26 mouse cellular contexts compared by ENCODE assay signal in the genomic region with DNA sequence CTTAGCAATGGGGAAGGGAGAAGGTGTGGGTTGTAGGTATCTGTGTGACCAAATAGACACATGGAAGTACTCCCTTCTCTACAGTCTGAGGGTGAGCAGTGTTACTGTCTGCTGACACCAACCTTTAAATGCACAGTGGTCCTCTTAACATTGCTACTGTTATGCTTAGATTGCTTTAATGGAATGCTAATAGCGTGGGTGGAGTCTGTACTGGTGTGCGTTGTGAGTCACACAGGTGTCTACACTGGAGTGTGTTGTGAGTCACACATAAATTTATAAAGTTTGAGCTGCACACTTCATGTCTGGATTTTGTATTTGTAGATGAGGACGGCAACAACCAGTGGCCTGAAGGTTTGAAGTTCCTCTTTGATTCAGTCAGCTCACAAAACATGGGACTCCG. TPM values are rescaled to one million over a fixed set of nuclear protein-coding genes. Genes with fewer than 3 reads are reported as not detected.
DNase-seq lines count a peak whose midpoint lies in the region; ATAC-seq and TF ChIP-seq lines count a peak whose summit lies in the region.
"Had no signal": no experiment of that assay in that cellular context is flagged by ENCODE, and none has a peak within 500 bp of the region (broad histone marks: within the 10 kb centered on the region; RNA-seq: fewer than 3 reads in every experiment).

No protein-coding gene starts in this region.

- no peaks in the 10 kb centered on the region for H3K4me1 ChIP-seq in lung, postnatal 0 days (ENCODE audit: insufficient read depth, low read depth, low read length)
- no peaks in the 10 kb centered on the region for H3K4me1 ChIP-seq in stomach, postnatal 0 days (replicated peaks; ENCODE audit: control insufficient read depth, insufficient read depth)
- H3K4me1 ChIP-seq: embryonic facial prominence, embryonic 13.5 days; embryonic facial prominence, embryonic 15.5 days; forebrain, embryonic 10.5 days; forebrain, embryonic 13.5 days had no signal

- no peaks in the 10 kb centered on the region for H3K27me3 ChIP-seq in lung, postnatal 0 days (replicated peaks; ENCODE audit: insufficient read depth, low read length)
- no peaks in the 10 kb centered on the region for H3K27me3 ChIP-seq in stomach, postnatal 0 days (ENCODE audit: control insufficient read depth, insufficient read depth, low read length)
- H3K27me3 ChIP-seq: CH12.LX; embryonic facial prominence, embryonic 13.5 days; embryonic facial prominence, embryonic 15.5 days; forebrain, embryonic 13.5 days; Patski had no signal

- 0 out of 2 replicates have a peak, but pooled peaks have one; percentile 22 for TF ChIP-seq EP300 in lung, postnatal 0 days (IDR thresholded peaks at IDR 0.05)
- TF ChIP-seq EP300 in stomach, postnatal 0 days (optimal IDR thresholded peaks at IDR 0.05): no peak

- H3K4me2 ChIP-seq in lung, postnatal 0 days (replicated peaks; ENCODE audit: low read depth, low read length): no peak overlapping the region
- no peak overlapping the region for H3K4me2 ChIP-seq in stomach, postnatal 0 days (replicated peaks; ENCODE audit: low read depth)
- H3K4me2 ChIP-seq: embryonic facial prominence, embryonic 13.5 days; embryonic facial prominence, embryonic 15.5 days; forebrain, embryonic 13.5 days had no signal

- ATAC-seq in lung, postnatal 0 days: peak; percentile 75
- ATAC-seq in stomach, postnatal 0 days (ENCODE audit: low FRiP score, low TSS enrichment): 0 out of 2 replicates have a peak, but pooled peaks have one; percentile 29
- no peak for ATAC-seq in cerebellum, adult (ENCODE audit: insufficient number of reproducible peaks, low FRiP score, low TSS enrichment)
- ATAC-seq: activated CD4-positive, CD25-positive, alpha-beta regulatory T cell, adult 4 months; CD4-positive, CD25-positive, alpha-beta regulatory T cell, adult 4 months; forebrain, embryonic 13.5 days; forebrain, embryonic 16.5 days; Patski had no signal

- H3K9me3 ChIP-seq in lung, postnatal 0 days (ENCODE audit: low read length): no peaks in the 10 kb centered on the region
- no peaks in the 10 kb centered on the region for H3K9me3 ChIP-seq in stomach, postnatal 0 days (ENCODE audit: control insufficient read depth, low read length)
- H3K9me3 ChIP-seq: embryonic facial prominence, embryonic 13.5 days; embryonic facial prominence, embryonic 15.5 days; forebrain, embryonic 10.5 days; forebrain, embryonic 13.5 days had no signal

- no peak for TF ChIP-seq CTCF in lung, postnatal 0 days (IDR thresholded peaks at IDR 0.05)
- TF ChIP-seq CTCF in stomach, postnatal 0 days (IDR thresholded peaks at IDR 0.05; ENCODE audit: low read depth): no peak

- no peak overlapping the region for H3K27ac ChIP-seq in lung, postnatal 0 days (ENCODE audit: low read length)
- H3K27ac ChIP-seq in stomach, postnatal 0 days (replicated peaks): no peak overlapping the region
- H3K27ac ChIP-seq: embryonic facial prominence, embryonic 13.5 days; embryonic facial prominence, embryonic 15.5 days; forebrain, embryonic 10.5 days; forebrain, embryonic 13.5 days had no signal

- no peak for DNase-seq in lung, postnatal 0 days (ENCODE audit: low spot score)
- DNase-seq in lung, postnatal 10 days: no peak
- peak; percentile 34 for DNase-seq in R1 (ENCODE audit: low read depth, low spot score)
- DNase-seq in stomach, postnatal 0 days (ENCODE audit: low spot score): no peak
- no peak for DNase-seq in left cerebral cortex, adult 11 months (ENCODE audit: low spot score)
- DNase-seq: adrenal gland, adult 8-10 months; adrenal gland, postnatal 14 days; adrenal gland, postnatal 36 days; cerebellum, adult 11 months; cerebellum, adult 18-20 months; cerebellum, adult 8-10 months; cerebellum, adult 9-11 months; cerebellum, postnatal 14 days; cerebellum, postnatal 36 days; embryo, embryonic 11 days had no signal

- 79% methylated on average over 4 of the region's 4 CpGs for WGBS in lung, postnatal 0 days
- 73% methylated on average over 4 of the region's 4 CpGs for WGBS in stomach, postnatal 0 days

- H3K4me3 ChIP-seq in lung, postnatal 0 days (ENCODE audit: low read depth, low read length): no peak overlapping the region
- no peak overlapping the region for H3K4me3 ChIP-seq in stomach, postnatal 0 days (ENCODE audit: low read depth, low read length)
- H3K4me3 ChIP-seq: embryonic facial prominence, embryonic 13.5 days; embryonic facial prominence, embryonic 15.5 days; erythroblast, embryonic 14.5 days; forebrain, embryonic 10.5 days; forebrain, embryonic 13.5 days had no signal

- H3K9ac ChIP-seq in lung, postnatal 0 days (replicated peaks; ENCODE audit: low read depth): no peak overlapping the region
- H3K9ac ChIP-seq in stomach, postnatal 0 days (ENCODE audit: low read length): no peak overlapping the region
- H3K9ac ChIP-seq: embryonic facial prominence, embryonic 13.5 days; embryonic facial prominence, embryonic 15.5 days; forebrain, embryonic 13.5 days had no signal

- H3K36me3 ChIP-seq in lung, postnatal 0 days (ENCODE audit: insufficient read depth, low read length): 0 out of 2 replicates have a peak, but pooled peaks cover 19% of the 10 kb centered on the region
- H3K36me3 ChIP-seq in stomach, postnatal 0 days (ENCODE audit: control insufficient read depth, insufficient read depth, low read length): peaks cover 30% of the 10 kb centered on the region

RNA-seq across cellular contexts. Expression of a gene that starts 10.8 kb away (rescaled TPM):
- 23.4 and 25.4 TPM in 2 replicates for polyA plus RNA-seq in lung, postnatal 0 days (2015; fragmentation: Nextera tagmentation; extraction: Ambion mirVana)
- polyA plus RNA-seq in stomach, postnatal 0 days (2015; fragmentation: Nextera tagmentation; extraction: Ambion mirVana): 30.7 and 31.5 TPM in 2 replicates
